Mouse (Mus musculus): ENCODE results near the gene Epha1.

- TF ChIP-seq CTCF (IDR thresholded peaks at IDR 0.05; ENCODE audit: low read depth) (no peak), EP300 (IDR thresholded peaks at IDR 0.05; ENCODE audit: low read depth) (no peak)
Measured at GRCm38 (mm10) chr6:42359364-42360147, 13.5 kb downstream of the Epha1 start.
